Mouse (Mus musculus) cerebellum, adult 11 months (tissue): ENCODE data around the gene Car15.

Experiments
- DNase-seq: peaks from one replicate; pipeline ENCODE4 v3.0.0; 2022

The Car15 gene

GRCm38 (mm10) chr16:17799584-17799983, 38.6 kb downstream of the Car15 start:
- no peak for DNase-seq

GRCm38 (mm10) chr16:17798321-17799180, 39.6 kb downstream of the Car15 start:
- no peak for DNase-seq

- no peak for DNase-seq
Measured at GRCm38 (mm10) chr16:17797812-17798311, 40.3 kb downstream of the Car15 start.

- DNase-seq, result no peak
Measured at GRCm38 (mm10) chr16:17796971-17797811, 41.0 kb downstream of the Car15 start, which contains the start of gene Scarf2. Scarf2 (plus strand) TSS chr16:17797282.

- no peak for DNase-seq
Measured at GRCm38 (mm10) chr16:17796519-17796918, 41.6 kb downstream of the Car15 start.

GRCm38 (mm10) chr16:17795643-17796042, 42.5 kb downstream of the Car15 start:
- DNase-seq, result no peak

- no peak for DNase-seq
Measured at GRCm38 (mm10) chr16:17794047-17794446, 44.1 kb downstream of the Car15 start.

GRCm38 (mm10) chr16:17792728-17793127, 45.4 kb downstream of the Car15 start:
- DNase-seq, result no peak

GRCm38 (mm10) chr16:17785337-17785736, 52.8 kb downstream of the Car15 start:
- DNase-seq, result no peak
